Mouse (Mus musculus) cortical plate, adult 2 months (tissue): ENCODE data around the gene Pithd1.

Experiments
- CTCF ChIP-seq: fragments of 200-500 bp; IDR thresholded peaks from 2 replicates; pipeline ENCODE4 v1.5.1; 2011; ENCODE audit warnings: mild to moderate bottlenecking, control low read depth, low read length; ENCODE audit not compliant: insufficient read depth; ENCODE audit errors: extremely low read depth
- POLR2A ChIP-seq: fragments of 200-500 bp; IDR thresholded peaks from 2 replicates; pipeline ENCODE4 v1.6.1; 2011; ENCODE audit warnings: mild to moderate bottlenecking, low read length, control low read depth; ENCODE audit not compliant: insufficient read depth; ENCODE audit errors: extremely low read depth

GRCm38 (mm10) chr4:135993941-135994340, 6.9 kb upstream of the Pithd1 start:
- TF ChIP-seq CTCF: no peak
- TF ChIP-seq POLR2A: no peak
